7 mouse cellular contexts compared by ENCODE assay signal in genomic region chr13:23518885-23519284, GRCm38 (mm10). TPM values are rescaled to one million over a fixed set of nuclear protein-coding genes. Genes with fewer than 3 reads are reported as not detected.
DNase-seq lines count a peak whose midpoint lies in the region; ATAC-seq and TF ChIP-seq lines count a peak whose summit lies in the region.

No protein-coding gene starts in this region.

- no peak for TF ChIP-seq CTCF in intestine, postnatal 0 days (IDR thresholded peaks at IDR 0.05; ENCODE audit: low read depth)

- intact Hi-C loops in left cerebral cortex, postnatal 25 days (cut with DNase I): loop anchor here (5.0 to 10.0 kb wide), 3 partner anchors 152 to 1574 kb away; partner anchors contain the start of genes Zfp184 and Zfp322a

- WGBS in intestine, postnatal 0 days: 0% methylated on average over 6 of the region's 6 CpGs

- no peaks in the 10 kb centered on the region for H3K9me3 ChIP-seq in intestine, postnatal 0 days (ENCODE audit: control insufficient read depth)

- no peaks in the 10 kb centered on the region for H3K36me3 ChIP-seq in intestine, postnatal 0 days (ENCODE audit: control insufficient read depth, insufficient read depth)

- DNase-seq in adrenal gland, adult 18-20 months (ENCODE audit: low spot score in 2 of 2): peak; percentile 78 to 86
- DNase-seq in embryo, embryonic 11 days: peak; percentile 88
- peak; percentile 86 to 93 for DNase-seq in left cerebral cortex, postnatal 25 days (ENCODE audit: low spot score in 2 of 2)
- peak; percentile 62 for DNase-seq in right cerebral cortex, postnatal 4 days

- H3K4me2 ChIP-seq in intestine, postnatal 0 days (replicated peaks; ENCODE audit: low read depth): peak overlapping the region; percentile 71

- peak overlapping the region; percentile 18; the same call in 1 of the 2 replicates for H3K9ac ChIP-seq in intestine, postnatal 0 days (ENCODE audit: low read depth, low read length)

- no peaks in the 10 kb centered on the region for H3K27me3 ChIP-seq in intestine, postnatal 0 days (replicated peaks; ENCODE audit: control insufficient read depth, insufficient read depth, low read length)

- ATAC-seq in granulocyte monocyte progenitor cell, adult 5-6 weeks (replicated peaks; ENCODE audit: poor library complexity, severe bottlenecking): peak; percentile 51
- peak; percentile 46; the same call in 1 of the 2 replicates for ATAC-seq in intestine, postnatal 0 days
- peak; percentile 39 for ATAC-seq in megakaryocyte-erythroid progenitor cell, adult 5-6 weeks (replicated peaks; ENCODE audit: low FRiP score, low TSS enrichment, poor library complexity, severe bottlenecking)

- H3K4me1 ChIP-seq in intestine, postnatal 0 days (replicated peaks; ENCODE audit: control insufficient read depth, insufficient read depth, low read length): no peaks in the 10 kb centered on the region

- H3K4me3 ChIP-seq in intestine, postnatal 0 days (ENCODE audit: low read depth, low read length): peak overlapping the region; percentile 52

- no peak overlapping the region for H3K27ac ChIP-seq in intestine, postnatal 0 days (ENCODE audit: low read depth, low read length)

RNA-seq across cellular contexts. Expression of gene Hist1h4h, which starts 12.0 kb away (rescaled TPM):
- 100 to 1,000 TPM; 400 to 445 TPM for total RNA-seq in adrenal gland, adult 18-20 months (2021)
- 19.7 and 101 TPM in 2 replicates for total RNA-seq in granulocyte monocyte progenitor cell, adult 5-6 weeks (2014; fragmentation: Nextera tagmentation)
- total RNA-seq in granulocyte monocyte progenitor cell, adult 5-6 weeks (2017): 1,184 and 1,507 TPM in 2 replicates
- 6.1 and 8.1 TPM in 2 replicates for polyA plus RNA-seq in intestine, postnatal 0 days (2015; fragmentation: Nextera tagmentation; extraction: Ambion mirVana)
- 100 to 1,000 TPM; 300 to 349 TPM for total RNA-seq in left cerebral cortex, postnatal 25 days (2021)
- total RNA-seq in megakaryocyte-erythroid progenitor cell, adult 5-6 weeks (2014; fragmentation: Nextera tagmentation): 115 and 209 TPM in 2 replicates
- 683 and 1,187 TPM in 2 replicates for total RNA-seq in megakaryocyte-erythroid progenitor cell, adult 5-6 weeks (2017)

RNA-seq across cellular contexts. Expression of gene Hist1h2af, which starts 14.8 kb away (rescaled TPM):
- total RNA-seq in adrenal gland, adult 18-20 months (2021): 10 to 100 TPM in 1 of 2 experiments, 1 to 10 TPM in 1; 8.5 to 12.6 TPM
- total RNA-seq in granulocyte monocyte progenitor cell, adult 5-6 weeks (2014; fragmentation: Nextera tagmentation): 23.5 TPM in 1 of 2 replicates, not detected in the other
- total RNA-seq in granulocyte monocyte progenitor cell, adult 5-6 weeks (2017): 2,010 and 2,453 TPM in 2 replicates
- polyA plus RNA-seq in intestine, postnatal 0 days (2015; fragmentation: Nextera tagmentation; extraction: Ambion mirVana): 2.7 and 3.0 TPM in 2 replicates
- total RNA-seq in left cerebral cortex, postnatal 25 days (2021): 1 to 10 TPM; 1.6 to 3.9 TPM
- 41.1 and 66.5 TPM in 2 replicates for total RNA-seq in megakaryocyte-erythroid progenitor cell, adult 5-6 weeks (2014; fragmentation: Nextera tagmentation)
- total RNA-seq in megakaryocyte-erythroid progenitor cell, adult 5-6 weeks (2017): 1,297 and 1,759 TPM in 2 replicates

RNA-seq across cellular contexts. Expression of gene Hist1h3g, which starts 16.3 kb away (rescaled TPM):
- total RNA-seq in adrenal gland, adult 18-20 months (2021): 1 to 10 TPM; 3.8 to 4.7 TPM
- 60.4 and 108 TPM in 2 replicates for total RNA-seq in granulocyte monocyte progenitor cell, adult 5-6 weeks (2014; fragmentation: Nextera tagmentation)
- 191 and 281 TPM in 2 replicates for total RNA-seq in granulocyte monocyte progenitor cell, adult 5-6 weeks (2017)
- polyA plus RNA-seq in intestine, postnatal 0 days (2015; fragmentation: Nextera tagmentation; extraction: Ambion mirVana): 1.2 and 2.1 TPM in 2 replicates
- 1 to 10 TPM; 3.1 to 4.6 TPM for total RNA-seq in left cerebral cortex, postnatal 25 days (2021)
- 189 and 293 TPM in 2 replicates for total RNA-seq in megakaryocyte-erythroid progenitor cell, adult 5-6 weeks (2014; fragmentation: Nextera tagmentation)
- 189 and 625 TPM in 2 replicates for total RNA-seq in megakaryocyte-erythroid progenitor cell, adult 5-6 weeks (2017)

RNA-seq across cellular contexts. Expression of gene Hist1h2bh, which starts 24.3 kb away (rescaled TPM):
- total RNA-seq in adrenal gland, adult 18-20 months (2021): 1 to 10 TPM; 1.8 to 2.2 TPM
- total RNA-seq in granulocyte monocyte progenitor cell, adult 5-6 weeks (2014; fragmentation: Nextera tagmentation): 17.1 and 20.3 TPM in 2 replicates
- 126 and 172 TPM in 2 replicates for total RNA-seq in granulocyte monocyte progenitor cell, adult 5-6 weeks (2017)
- polyA plus RNA-seq in intestine, postnatal 0 days (2015; fragmentation: Nextera tagmentation; extraction: Ambion mirVana): 0.18 and 0.23 TPM in 2 replicates
- under 1 TPM; 0.57 to 0.87 TPM for total RNA-seq in left cerebral cortex, postnatal 25 days (2021)
- total RNA-seq in megakaryocyte-erythroid progenitor cell, adult 5-6 weeks (2014; fragmentation: Nextera tagmentation): 31.9 and 110 TPM in 2 replicates
- total RNA-seq in megakaryocyte-erythroid progenitor cell, adult 5-6 weeks (2017): 85.7 and 165 TPM in 2 replicates

RNA-seq across cellular contexts. Expression of gene Hist1h3f, which starts 25.0 kb away (rescaled TPM):
- 10 to 100 TPM; 12.6 to 12.7 TPM for total RNA-seq in adrenal gland, adult 18-20 months (2021)
- total RNA-seq in granulocyte monocyte progenitor cell, adult 5-6 weeks (2014; fragmentation: Nextera tagmentation): 4.9 and 8.2 TPM in 2 replicates
- 77.5 and 127 TPM in 2 replicates for total RNA-seq in granulocyte monocyte progenitor cell, adult 5-6 weeks (2017)
- polyA plus RNA-seq in intestine, postnatal 0 days (2015; fragmentation: Nextera tagmentation; extraction: Ambion mirVana): 0.37 TPM in 1 of 2 replicates, not detected in the other
- 10 to 100 TPM; 16.0 to 17.8 TPM for total RNA-seq in left cerebral cortex, postnatal 25 days (2021)
- 31.6 and 53.6 TPM in 2 replicates for total RNA-seq in megakaryocyte-erythroid progenitor cell, adult 5-6 weeks (2014; fragmentation: Nextera tagmentation)
- total RNA-seq in megakaryocyte-erythroid progenitor cell, adult 5-6 weeks (2017): 69.9 and 132 TPM in 2 replicates

Comparison
In these comparisons a context has a peak if more than half of its experiments do, and no peak if none do; other contexts are left out.
1. RNA of gene Hist1h3g, which starts 16.3 kb away (total RNA-seq): 189 to 625 TPM in megakaryocyte-erythroid progenitor cell, adult 5-6 weeks and 60.4 to 281 TPM in granulocyte monocyte progenitor cell, adult 5-6 weeks; 3.8 to 4.7 TPM in adrenal gland, adult 18-20 months and 3.1 to 4.6 TPM in left cerebral cortex, postnatal 25 days; every median in the first group is over 10 times any median in the second.
2. Peak in every context shown above with its lines, with median percentiles within 50 percentile points of each other: DNase-seq and ATAC-seq.